Mouse (Mus musculus) liver, embryonic 13.5 days (tissue): ENCODE results near the gene Tns3. TPM values are rescaled to one million over a fixed set of nuclear protein-coding genes. Genes with fewer than 3 reads are reported as not detected.

ENCODE experiments used
- ATAC-seq: fragments of 200-750 bp; cut with Nextera tagmentation; 2 replicates; pipeline ENCODE4 v1.8.0; 2017; ENCODE audit warnings: low read depth, mild to moderate bottlenecking, moderate number of reproducible peaks, moderate library complexity
- DNase-seq: peaks from one replicate; pipeline ENCODE4 v3.0.0; 2022
- H3K27ac ChIP-seq: fragments of 300-500 bp; sonication (generic); 2 replicates; pipeline ENCODE4 v1.5.1; 2015; ENCODE audit warnings: moderate library complexity, mild to moderate bottlenecking, inconsistent platforms
- H3K27me3 ChIP-seq: fragments of 300-500 bp; sonication (generic); 2 replicates; pipeline ENCODE4 v1.6.1; 2015; ENCODE audit warnings: mild to moderate bottlenecking, inconsistent platforms
- H3K36me3 ChIP-seq: fragments of 300-500 bp; sonication (generic); 2 replicates; pipeline ENCODE4 v1.6.1; 2015; ENCODE audit warnings: mild to moderate bottlenecking, inconsistent platforms
- H3K4me1 ChIP-seq: fragments of 300-500 bp; sonication (generic); replicated peaks from 2 replicates; pipeline ENCODE4 v1.6.1; 2015; ENCODE audit warnings: inconsistent platforms
- H3K4me2 ChIP-seq: fragments of 300-500 bp; sonication (generic); 2 replicates; pipeline ENCODE4 v1.6.1; 2015; ENCODE audit warnings: inconsistent platforms, mild to moderate bottlenecking, moderate library complexity
- H3K4me3 ChIP-seq: fragments of 300-500 bp; sonication (generic); replicated peaks from 2 replicates; pipeline ENCODE4 v1.5.1; 2015; ENCODE audit warnings: mild to moderate bottlenecking, inconsistent platforms
- H3K9ac ChIP-seq: fragments of 300-500 bp; sonication (generic); 2 replicates; pipeline ENCODE4 v1.6.1; 2015; ENCODE audit warnings: mild to moderate bottlenecking, inconsistent platforms
- H3K9me3 ChIP-seq: fragments of 300-500 bp; sonication (generic); replicated peaks from 2 replicates; pipeline ENCODE4 v1.6.1; 2016; ENCODE audit warnings: inconsistent platforms
- WGBS: fragments of 180-500 bp; shearing (Covaris S2); methylation state at CpG from one replicate; pipeline ENCODE4 v1.1.7; 2015; ENCODE audit not compliant: insufficient replicate concordance; 5-methylcytosine and 5-hydroxymethylcytosine counted together
- polyA plus RNA-seq: library from polyadenylated mRNA; unstranded; fragments of >200 nt; fragmentation: Nextera tagmentation; extraction: Ambion mirVana; gene quantifications from 2 replicates; pipeline ENCODE4 v1.2.1, GENCODE M21; 2015

The Tns3 gene
- polyA plus RNA-seq, 1 experiment from 2014 or later, result 2.8 TPM

DNA sequence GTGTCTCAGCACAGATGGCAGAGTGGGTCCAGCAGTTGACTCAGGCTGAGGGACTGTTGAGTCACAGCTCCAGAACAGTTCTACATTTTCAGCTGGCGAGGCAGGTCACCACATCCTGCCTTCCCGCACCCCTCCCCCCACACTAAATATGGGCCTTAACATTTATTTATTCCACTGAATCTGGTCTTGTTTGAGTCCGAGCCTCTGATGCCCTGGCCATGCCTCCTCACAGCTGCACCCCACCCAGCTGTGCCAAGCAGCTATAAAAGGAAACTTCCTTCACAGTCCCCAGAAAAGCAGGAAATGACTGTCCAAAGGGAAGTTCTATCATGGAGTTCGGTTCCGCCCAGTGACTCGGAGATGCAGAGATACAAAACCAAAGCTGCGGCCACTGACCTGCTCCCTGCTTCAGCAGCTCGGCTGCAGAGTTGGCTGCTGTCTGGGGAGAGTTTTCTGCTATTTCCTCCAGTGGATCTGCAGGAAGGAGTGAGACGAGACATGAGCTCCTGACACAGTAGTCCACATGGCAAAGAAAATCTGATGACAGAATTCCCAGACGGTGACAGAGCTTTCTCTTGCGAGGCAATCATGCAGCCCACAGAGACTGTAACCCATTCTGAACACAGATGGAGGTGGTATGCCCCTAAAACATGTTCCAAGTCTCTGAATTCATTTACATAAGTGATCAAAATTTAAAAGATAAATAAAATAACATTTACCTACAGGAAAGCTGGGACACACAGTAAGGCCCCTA lies 220.6 kb downstream of the Tns3 start:
- Histone ChIP-seq H3K4me3 (no peak overlapping the region), H3K27me3 (no peaks in the 10 kb centered on the region), H3K27ac (no peak overlapping the region), H3K36me3 (peaks cover 24% of the 10 kb centered on the region), H3K4me1 (no peaks in the 10 kb centered on the region), H3K9me3 (no peaks in the 10 kb centered on the region), H3K9ac (no peak overlapping the region), H3K4me2 (no peak overlapping the region)
- DNase-seq (no peak), ATAC-seq (no peak)
- WGBS, result 35% methylated on average over 11 of the region's 11 CpGs

DNA sequence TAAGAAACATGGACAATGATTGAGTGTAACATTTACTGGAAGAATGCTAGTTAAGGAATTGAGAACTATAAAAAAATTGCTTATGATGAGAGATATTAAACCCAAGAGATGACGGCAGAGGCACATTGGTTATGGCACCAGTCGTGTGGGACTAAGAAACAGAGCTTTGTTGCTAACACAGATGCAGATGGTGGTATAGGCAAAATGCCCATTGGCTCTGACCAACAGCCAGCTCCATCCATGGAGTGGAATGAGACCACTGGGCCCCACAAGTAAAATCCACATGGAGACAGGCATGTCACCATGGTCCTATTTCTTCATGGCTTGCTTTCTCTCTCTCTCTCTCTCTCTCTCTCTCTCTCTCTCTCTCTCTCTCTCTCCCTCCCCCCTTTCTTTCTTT lies 223.6 kb downstream of the Tns3 start:
- H3K36me3 ChIP-seq, result peaks cover 19% of the 10 kb centered on the region
- H3K9me3 ChIP-seq, result no peaks in the 10 kb centered on the region
- no peak overlapping the region for H3K4me2 ChIP-seq
- H3K27ac ChIP-seq, result no peak overlapping the region
- H3K4me1 ChIP-seq, result no peaks in the 10 kb centered on the region
- WGBS, result 73% methylated on average over 2 of the region's 2 CpGs
- ATAC-seq, result no peak
- H3K27me3 ChIP-seq, result no peaks in the 10 kb centered on the region
- H3K9ac ChIP-seq, result no peak overlapping the region
- no peak overlapping the region for H3K4me3 ChIP-seq
- DNase-seq, result no peak

DNA sequence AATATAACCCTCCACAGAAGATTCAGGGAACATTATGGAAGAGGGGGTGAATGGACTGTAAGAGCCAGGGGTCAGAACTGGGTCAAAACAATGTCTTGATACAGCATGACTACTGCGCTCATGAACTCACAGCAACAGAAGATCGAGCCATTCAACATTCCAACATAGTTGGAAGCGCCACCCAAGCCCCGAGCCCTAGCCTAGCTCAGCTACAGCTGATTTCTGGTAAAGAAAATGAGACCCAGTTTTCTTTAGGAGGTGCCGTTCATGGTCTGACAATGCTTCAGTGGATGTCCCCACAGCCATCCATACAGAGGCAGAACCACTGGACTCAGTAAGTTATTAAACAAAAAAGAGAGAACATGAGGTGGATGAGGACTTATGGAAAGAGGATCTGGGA lies 224.1 kb downstream of the Tns3 start:
- no peak for ATAC-seq
- Histone ChIP-seq H3K9me3 (no peaks in the 10 kb centered on the region), H3K9ac (no peak overlapping the region), H3K4me3 (no peak overlapping the region), H3K27ac (no peak overlapping the region), H3K4me1 (no peaks in the 10 kb centered on the region), H3K4me2 (no peak overlapping the region), H3K36me3 (peaks cover 20% of the 10 kb centered on the region), H3K27me3 (no peaks in the 10 kb centered on the region)
- no peak for DNase-seq
- WGBS, result 75% methylated on average over 5 of the region's 5 CpGs

DNA sequence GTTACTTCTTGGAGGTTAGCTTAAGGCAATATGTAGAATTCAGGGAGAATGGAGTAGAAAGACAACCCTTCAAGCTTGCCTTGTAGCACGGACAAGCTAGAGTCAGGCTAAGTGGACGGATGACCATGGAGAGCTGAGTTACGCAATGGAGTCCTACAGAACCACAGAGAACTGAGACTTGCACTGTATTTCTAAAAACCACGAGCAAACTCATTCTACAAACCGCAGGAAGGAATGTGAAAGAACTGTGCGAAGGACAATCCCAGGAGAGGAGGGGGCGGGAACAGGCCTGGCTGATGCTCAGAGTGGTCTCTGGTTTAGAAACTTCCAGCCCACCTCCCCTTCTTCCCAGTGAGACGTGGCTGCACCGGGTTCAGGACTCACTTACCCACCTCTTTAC lies 225.3 kb downstream of the Tns3 start:
- no peak for DNase-seq
- Histone ChIP-seq H3K9ac (no peak overlapping the region), H3K36me3 (peaks cover 20% of the 10 kb centered on the region; the same call in 1 of the 2 replicates), H3K4me3 (no peak overlapping the region), H3K4me2 (no peak overlapping the region), H3K9me3 (no peaks in the 10 kb centered on the region), H3K27me3 (no peaks in the 10 kb centered on the region), H3K4me1 (no peaks in the 10 kb centered on the region), H3K27ac (no peak overlapping the region)
- WGBS, result 60% methylated on average over 9 of the region's 9 CpGs
- no peak for ATAC-seq

DNA sequence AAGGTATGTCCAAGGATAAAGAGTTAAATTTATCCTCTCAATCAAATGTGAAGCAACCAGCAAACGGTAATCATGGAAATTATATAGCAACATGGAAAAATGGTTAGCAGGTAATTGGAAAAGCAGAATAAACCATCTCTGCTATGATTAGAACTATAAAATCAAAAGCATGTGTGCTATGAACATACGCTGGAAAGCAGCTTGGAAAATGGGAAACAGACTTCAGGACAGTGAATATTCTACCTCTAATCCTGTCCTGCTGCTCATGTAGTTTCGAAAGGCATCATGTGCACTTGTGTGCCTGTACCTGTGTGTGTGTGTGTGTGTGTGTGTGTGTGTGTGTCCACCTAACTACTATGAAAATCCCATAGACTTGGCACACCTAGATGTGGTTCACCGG lies 226.1 kb downstream of the Tns3 start:
- peaks cover 17% of the 10 kb centered on the region for H3K36me3 ChIP-seq
- 71% methylated on average over 4 of the region's 4 CpGs for WGBS
- no peaks in the 10 kb centered on the region for H3K9me3 ChIP-seq
- no peaks in the 10 kb centered on the region for H3K27me3 ChIP-seq
- no peaks in the 10 kb centered on the region for H3K4me1 ChIP-seq
- DNase-seq (no peak), ATAC-seq (no peak)
- no peak overlapping the region for H3K9ac ChIP-seq
- no peak overlapping the region for H3K27ac ChIP-seq
- no peak overlapping the region for H3K4me3 ChIP-seq
- no peak overlapping the region for H3K4me2 ChIP-seq

DNA sequence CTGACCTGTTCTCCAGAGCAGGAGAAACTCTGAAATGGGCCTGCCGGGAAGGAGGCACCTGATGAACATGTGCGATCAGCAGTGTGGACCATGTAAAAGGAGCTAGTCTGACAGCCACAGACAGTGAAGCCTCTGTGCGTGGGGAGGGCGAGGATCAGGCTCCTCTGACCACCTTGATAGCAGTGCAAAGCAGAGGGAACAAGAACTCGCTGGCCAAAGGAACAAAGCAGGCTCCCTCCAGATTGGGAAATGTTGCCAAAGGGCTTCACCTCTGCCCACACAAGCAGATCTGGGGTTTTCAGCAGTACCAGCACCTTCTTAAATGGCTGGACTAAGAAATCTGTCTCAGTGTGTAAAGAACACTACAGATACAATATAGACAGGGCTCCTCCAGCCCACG lies 229.2 kb downstream of the Tns3 start:
- no peak overlapping the region for H3K4me2 ChIP-seq
- no peaks in the 10 kb centered on the region for H3K9me3 ChIP-seq
- no peaks in the 10 kb centered on the region for H3K4me1 ChIP-seq
- peaks cover 19% of the 10 kb centered on the region; the same call in 1 of the 2 replicates for H3K36me3 ChIP-seq
- H3K9ac ChIP-seq, result no peak overlapping the region
- 69% methylated on average over 6 of the region's 6 CpGs for WGBS
- no peaks in the 10 kb centered on the region for H3K27me3 ChIP-seq
- H3K4me3 ChIP-seq, result no peak overlapping the region
- no peak for DNase-seq
- H3K27ac ChIP-seq, result no peak overlapping the region
- no peak for ATAC-seq

DNA sequence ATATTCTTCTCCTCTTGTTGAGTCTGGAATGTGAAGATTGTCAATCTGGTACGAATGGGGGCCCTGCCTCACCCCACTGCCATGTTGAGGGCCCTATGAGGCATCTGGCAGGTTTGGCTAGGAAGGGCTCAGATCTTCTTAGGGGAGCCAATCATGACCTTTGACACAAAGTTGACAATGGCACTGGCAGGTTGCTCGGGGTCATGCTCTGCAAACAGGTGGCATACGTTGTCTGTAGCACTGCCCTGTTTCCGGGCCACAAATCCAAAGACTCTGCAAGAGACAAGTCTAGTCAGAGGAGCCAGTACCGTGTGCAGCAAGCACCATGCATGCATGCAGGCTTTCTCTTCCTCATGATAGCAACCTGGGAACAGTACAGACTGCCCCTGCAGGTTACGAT lies 230.0 kb downstream of the Tns3 start:
- ATAC-seq, result no peak
- Histone ChIP-seq H3K4me2 (no peak overlapping the region), H3K36me3 (peaks cover 19% of the 10 kb centered on the region; the same call in 1 of the 2 replicates), H3K4me3 (no peak overlapping the region), H3K4me1 (no peaks in the 10 kb centered on the region), H3K9ac (no peak overlapping the region), H3K27ac (no peak overlapping the region), H3K27me3 (no peaks in the 10 kb centered on the region), H3K9me3 (no peaks in the 10 kb centered on the region)
- 54% methylated on average over 6 of the region's 6 CpGs for WGBS
- DNase-seq, result no peak

DNA sequence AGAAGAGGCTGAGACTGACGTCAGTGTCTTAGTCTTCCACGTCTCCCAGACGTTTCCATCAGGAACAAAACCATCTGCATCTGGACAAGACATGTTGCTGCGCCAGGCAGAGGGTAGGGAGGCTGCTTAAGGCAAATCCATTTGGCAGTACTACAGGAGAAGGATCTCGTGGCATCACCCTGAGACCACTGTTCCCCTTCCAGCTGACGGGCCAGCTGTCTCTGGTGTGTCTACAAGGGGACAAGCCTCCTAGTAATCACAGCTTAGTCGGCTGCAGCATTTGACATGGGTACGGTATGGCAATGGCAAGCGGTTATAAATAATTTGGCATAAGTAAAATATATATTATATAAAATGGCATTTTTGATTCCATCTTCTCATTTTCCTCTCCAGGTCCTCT lies 230.9 kb downstream of the Tns3 start:
- no peak for ATAC-seq
- Histone ChIP-seq H3K4me3 (no peak overlapping the region), H3K4me1 (no peaks in the 10 kb centered on the region), H3K9ac (no peak overlapping the region), H3K36me3 (peaks cover 19% of the 10 kb centered on the region; the same call in 1 of the 2 replicates), H3K27ac (no peak overlapping the region), H3K4me2 (no peak overlapping the region), H3K9me3 (no peaks in the 10 kb centered on the region), H3K27me3 (no peaks in the 10 kb centered on the region)
- no peak for DNase-seq
- WGBS, result 75% methylated on average over 9 of the region's 9 CpGs

DNA sequence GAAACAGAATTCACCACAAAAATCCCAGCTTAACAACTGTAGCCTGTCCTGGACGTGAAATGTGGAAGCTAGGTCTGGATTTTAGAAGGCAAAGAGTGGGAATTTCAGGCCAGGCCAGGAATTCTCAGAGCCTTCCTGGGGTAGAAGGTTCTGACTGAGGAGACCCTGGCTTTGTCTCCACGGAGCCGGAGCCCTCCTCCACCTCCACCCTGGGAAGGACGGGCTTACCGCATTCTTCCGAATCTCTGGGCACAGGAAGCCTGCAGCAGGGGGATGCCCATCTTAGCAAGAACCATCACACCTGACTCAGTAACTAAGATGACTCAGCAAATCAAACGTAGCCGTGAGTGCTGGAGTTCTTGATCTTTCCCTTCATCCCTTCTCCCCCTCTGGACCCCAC lies 231.4 kb downstream of the Tns3 start:
- Histone ChIP-seq H3K27ac (no peak overlapping the region), H3K36me3 (peaks cover 18% of the 10 kb centered on the region; the same call in 1 of the 2 replicates), H3K4me2 (no peak overlapping the region), H3K4me1 (no peaks in the 10 kb centered on the region), H3K27me3 (no peaks in the 10 kb centered on the region), H3K4me3 (no peak overlapping the region), H3K9ac (no peak overlapping the region), H3K9me3 (no peaks in the 10 kb centered on the region)
- ATAC-seq (no peak), DNase-seq (no peak)
- 69% methylated on average over 8 of the region's 8 CpGs for WGBS

DNA sequence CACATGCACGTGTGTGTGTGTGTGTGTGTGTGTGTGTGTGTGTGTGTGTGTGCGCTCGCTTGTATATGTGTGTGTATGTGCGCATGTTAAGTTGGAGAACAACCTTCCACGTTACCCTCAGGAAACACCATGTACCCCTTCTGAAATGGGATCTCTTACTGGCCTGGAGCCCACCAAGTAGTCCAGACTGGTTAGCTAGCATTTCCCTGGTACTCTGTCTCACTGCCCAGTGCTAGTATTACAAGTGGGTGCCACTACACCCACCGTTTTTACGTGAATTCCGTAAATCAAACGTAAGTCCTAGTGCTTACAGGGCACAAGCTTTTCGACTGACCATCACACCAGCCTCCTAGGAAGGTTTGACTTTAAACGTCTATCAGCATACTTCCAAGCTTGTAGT lies 236.7 kb downstream of the Tns3 start:
- no peaks in the 10 kb centered on the region for H3K9me3 ChIP-seq
- ATAC-seq (no peak), DNase-seq (no peak)
- no peak overlapping the region for H3K27ac ChIP-seq
- H3K27me3 ChIP-seq, result no peaks in the 10 kb centered on the region
- no peaks in the 10 kb centered on the region for H3K4me1 ChIP-seq
- no peaks in the 10 kb centered on the region for H3K36me3 ChIP-seq
- H3K4me3 ChIP-seq, result no peak overlapping the region
- H3K9ac ChIP-seq, result no peak overlapping the region
- H3K4me2 ChIP-seq, result no peak overlapping the region
- WGBS, result 69% methylated on average over 11 of the region's 11 CpGs

DNA sequence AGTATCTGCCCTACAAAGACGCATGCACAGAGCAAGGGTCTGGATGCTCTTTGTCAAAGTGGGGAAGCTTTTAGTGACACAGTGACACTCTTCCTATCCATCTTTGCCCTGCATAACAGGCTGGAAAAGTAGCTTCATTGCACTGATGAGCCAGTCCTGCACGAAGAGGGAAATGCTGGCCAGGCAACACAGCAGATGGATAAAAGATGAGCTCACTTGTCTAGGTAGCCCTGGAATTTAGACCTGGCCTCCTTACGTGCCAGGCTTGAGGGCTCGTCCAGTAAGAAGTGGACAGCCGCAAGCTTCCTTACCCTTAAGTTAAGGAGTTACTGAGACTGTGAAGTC lies 239.1 kb downstream of the Tns3 start:
- Histone ChIP-seq H3K27ac (no peak overlapping the region), H3K36me3 (no peaks in the 10 kb centered on the region), H3K9ac (no peak overlapping the region), H3K4me1 (no peaks in the 10 kb centered on the region), H3K4me2 (no peak overlapping the region), H3K4me3 (no peak overlapping the region), H3K27me3 (no peaks in the 10 kb centered on the region), H3K9me3 (no peaks in the 10 kb centered on the region)
- no peak for DNase-seq
- ATAC-seq, result no peak
- WGBS, result 71% methylated on average over 5 of the region's 5 CpGs
